Mouse (Mus musculus) embryo, embryonic 9.5 days (tissue): Measurements from ENCODE around the gene Olfr125.

Source experiments
- DNase-seq: peaks from one replicate; pipeline ENCODE4 v3.0.0-alpha.2; 2017; ENCODE audit errors: extremely low spot score

The Olfr125 gene

GRCm38 (mm10) chr17:37832649-37833048 is at the start of gene Olfr125:
Gene Olfr125, plus strand, starts transcription at chr17:37832949.
- DNase-seq = no peak

- no peak for DNase-seq
Measured at GRCm38 (mm10) chr17:37793229-37793628, 39.5 kb upstream of the Olfr125 start, which contains the start of gene Olfr123. Gene Olfr123, plus strand, starts transcription at chr17:37793529.

GRCm38 (mm10) chr17:37799588-37799987 is 33.2 kb upstream of the Olfr125 start, which contains the start of gene Olfr124:
Gene Olfr124, plus strand, starts transcription at chr17:37799888.
- no peak for DNase-seq

GRCm38 (mm10) chr17:37847183-37847582 is 14.4 kb downstream of the Olfr125 start, which contains the start of gene Olfr126:
Gene Olfr126, plus strand, starts transcription at chr17:37847483.
- no peak for DNase-seq

DNA sequence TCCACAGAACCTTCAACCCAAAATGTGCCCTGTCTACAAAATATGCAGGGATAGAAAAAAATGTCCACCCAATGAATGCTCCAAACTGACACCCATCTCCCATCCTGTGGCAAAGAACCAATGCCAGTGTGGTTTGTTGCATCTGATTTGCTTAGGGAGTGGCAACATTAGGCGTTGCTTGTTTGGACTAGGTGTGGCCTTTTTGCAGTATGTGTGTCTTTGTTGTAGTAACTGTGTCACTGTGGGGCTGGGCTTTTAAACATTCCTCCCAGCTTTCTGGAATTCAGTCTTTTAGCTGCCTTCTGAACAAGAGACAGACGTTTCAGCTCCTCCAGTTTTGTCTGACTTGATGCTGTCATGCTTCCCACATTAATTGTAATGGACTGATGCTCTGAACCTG is 31.2 kb downstream of the Olfr125 start:
- no peak for DNase-seq

DNA sequence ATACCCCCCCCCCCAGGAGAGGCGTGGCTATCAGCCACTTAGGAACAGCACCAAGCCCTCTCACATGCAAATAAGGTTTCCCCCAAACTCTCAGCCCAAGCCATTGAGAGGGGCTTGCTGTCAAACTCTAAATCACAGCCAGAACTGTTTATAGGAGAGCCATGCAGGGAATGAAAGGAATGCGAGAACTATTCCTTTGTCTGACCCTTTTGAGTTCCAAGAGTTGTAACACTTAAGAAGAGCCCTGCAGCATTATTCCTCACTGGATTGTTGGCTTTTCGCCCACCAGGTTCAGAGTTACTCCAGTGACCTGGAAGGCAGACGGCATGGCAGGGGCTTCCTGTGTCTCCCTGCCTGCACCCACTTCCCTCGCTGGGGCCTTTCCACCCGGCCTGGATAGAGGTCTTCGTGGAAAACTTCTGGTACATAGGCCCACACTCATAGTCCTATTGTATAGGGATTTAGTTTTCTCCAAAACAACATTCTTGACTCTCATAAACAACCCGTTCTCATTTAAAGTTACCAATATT is 37.0 kb downstream of the Olfr125 start:
- DNase-seq = peak; percentile 17

- DNase-seq = no peak
Measured at GRCm38 (mm10) chr17:37873830-37874229, 41.1 kb downstream of the Olfr125 start.
